Mouse (Mus musculus): Measurements from ENCODE around the gene Spint3. TPM values are rescaled to one million over a fixed set of nuclear protein-coding genes. Genes with fewer than 3 reads are reported as not detected.

The Spint3 gene
- polyA plus RNA-seq, 1 experiment: not detected

GRCm38 (mm10) chr2:164549963-164550894, 23.0 kb downstream of the Spint3 start:
- Histone ChIP-seq H3ac (ENCODE audit: control insufficient read depth, insufficient read length, low read depth) (no peak overlapping the region), H3K36me3 (ENCODE audit: control insufficient read depth, insufficient read depth) (no peaks in the 10 kb centered on the region), H3K79me2 (ENCODE audit: control insufficient read depth, insufficient read depth) (no peaks in the 10 kb centered on the region), H3K27me3 (ENCODE audit: control insufficient read depth, insufficient read depth, insufficient read length) (peaks cover 44% of the 10 kb centered on the region), H3K4me3 (ENCODE audit: insufficient read depth, poor library complexity, severe bottlenecking) (no peak overlapping the region), H3K79me3 (ENCODE audit: low read depth) (no peaks in the 10 kb centered on the region)
- TF ChIP-seq MAX (IDR thresholded peaks at IDR 0.05) (no peak), CTCF (IDR thresholded peaks at IDR 0.05; ENCODE audit: control insufficient read depth, insufficient read depth, insufficient read length) (no peak), USF1 (IDR thresholded peaks at IDR 0.05; ENCODE audit: low read depth) (no peak)

GRCm38 (mm10) chr2:164549338-164549737, 23.9 kb downstream of the Spint3 start:
- H3K79me3 ChIP-seq (ENCODE audit: low read depth): no peaks in the 10 kb centered on the region
- H3ac ChIP-seq (ENCODE audit: control insufficient read depth, insufficient read length, low read depth): no peak overlapping the region
- peak; percentile 13 for TF ChIP-seq CEBPB (IDR thresholded peaks at IDR 0.05; ENCODE audit: low read depth)
- TF ChIP-seq MYOD1 (IDR thresholded peaks at IDR 0.05; ENCODE audit: control insufficient read depth, insufficient read length, low read depth): no peak
- H3K4me3 ChIP-seq (ENCODE audit: insufficient read depth, poor library complexity, severe bottlenecking): no peak overlapping the region
- H3K36me3 ChIP-seq (ENCODE audit: control insufficient read depth, insufficient read depth): no peaks in the 10 kb centered on the region
- H3K27me3 ChIP-seq (ENCODE audit: control insufficient read depth, insufficient read depth, insufficient read length): peaks cover 44% of the 10 kb centered on the region
- no peaks in the 10 kb centered on the region for H3K79me2 ChIP-seq (ENCODE audit: control insufficient read depth, insufficient read depth)

DNA sequence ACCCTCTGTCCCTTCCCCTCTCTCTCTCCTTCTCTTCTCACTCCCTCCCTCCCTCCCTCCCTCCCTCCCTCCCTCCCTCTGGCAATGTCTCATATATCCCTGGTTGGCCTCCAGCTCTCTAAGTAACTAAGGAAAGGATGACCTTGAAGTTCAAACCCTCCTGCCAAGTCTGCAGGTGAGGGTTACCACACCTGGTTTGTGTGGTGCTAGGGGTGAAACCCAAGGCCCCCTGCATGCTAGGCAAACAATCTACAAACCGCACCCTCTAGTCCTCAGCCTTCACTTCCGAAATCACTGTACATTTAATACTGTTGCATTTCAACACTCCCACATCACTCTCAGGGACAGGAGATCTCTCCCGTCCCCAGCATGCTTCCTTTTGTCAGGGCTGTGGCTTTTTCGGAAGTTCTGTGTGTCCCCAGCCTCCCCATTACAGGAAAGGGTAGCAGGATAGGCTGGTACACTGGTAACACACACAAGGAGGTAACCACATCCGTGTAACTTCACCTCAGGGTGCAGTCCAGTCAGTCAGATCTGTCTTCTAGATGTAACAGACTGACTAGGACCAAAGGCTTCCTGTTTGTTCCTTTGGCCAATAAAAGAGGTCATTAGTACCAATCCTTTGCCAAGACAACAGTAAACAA, 28.7 kb downstream of the Spint3 start:
- no peaks in the 10 kb centered on the region for H3K79me3 ChIP-seq (ENCODE audit: low read depth)
- H3ac ChIP-seq (ENCODE audit: control insufficient read depth, insufficient read length, low read depth): no peak overlapping the region
- TF ChIP-seq FOSL1 (IDR thresholded peaks at IDR 0.05; ENCODE audit: insufficient read depth, low read length, poor library complexity, severe bottlenecking): no peak
- TF ChIP-seq CTCF (IDR thresholded peaks at IDR 0.05; ENCODE audit: control insufficient read depth, insufficient read depth, insufficient read length): no peak
- TF ChIP-seq MYOG (IDR thresholded peaks at IDR 0.05; ENCODE audit: control insufficient read depth, extremely low read depth, insufficient read length): no peak
- no peak for TF ChIP-seq CEBPB (IDR thresholded peaks at IDR 0.05; ENCODE audit: low read depth)
- no peak for TF ChIP-seq MAX (IDR thresholded peaks at IDR 0.05)
- TF ChIP-seq MYOD1 (IDR thresholded peaks at IDR 0.05; ENCODE audit: control insufficient read depth, insufficient read length, low read depth): no peak
- no peak for TF ChIP-seq USF1 (IDR thresholded peaks at IDR 0.05; ENCODE audit: low read depth)
- peaks cover 32% of the 10 kb centered on the region for H3K27me3 ChIP-seq (ENCODE audit: control insufficient read depth, insufficient read depth, insufficient read length)
- no peaks in the 10 kb centered on the region for H3K36me3 ChIP-seq (ENCODE audit: control insufficient read depth, insufficient read depth)
- H3K4me3 ChIP-seq (ENCODE audit: insufficient read depth, poor library complexity, severe bottlenecking): no peak overlapping the region
- H3K79me2 ChIP-seq (ENCODE audit: control insufficient read depth, insufficient read depth): no peaks in the 10 kb centered on the region

DNA sequence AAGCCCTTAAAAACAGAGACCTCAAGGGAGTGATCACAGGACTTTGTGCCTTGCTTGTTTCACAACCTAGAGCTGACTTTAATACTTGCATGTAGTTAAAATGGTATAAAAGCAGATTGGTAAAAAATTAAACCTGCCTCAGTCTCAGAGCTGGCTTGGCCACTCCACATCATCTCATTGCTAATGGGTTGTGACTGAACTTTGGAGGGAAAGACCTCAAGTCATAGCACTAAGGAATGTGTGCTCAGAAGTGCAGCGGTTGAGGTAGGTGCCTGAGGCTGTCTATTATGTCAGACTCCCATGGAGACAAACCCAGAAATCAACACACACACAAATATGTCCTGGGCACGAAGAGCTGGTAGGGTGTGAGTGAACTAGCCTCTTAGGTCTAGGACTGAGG, 29.5 kb downstream of the Spint3 start:
- no peaks in the 10 kb centered on the region for H3K36me3 ChIP-seq (ENCODE audit: control insufficient read depth, insufficient read depth)
- H3K4me3 ChIP-seq (ENCODE audit: insufficient read depth, poor library complexity, severe bottlenecking): no peak overlapping the region
- H3ac ChIP-seq (ENCODE audit: control insufficient read depth, insufficient read length, low read depth): no peak overlapping the region
- TF ChIP-seq MYOD1 (IDR thresholded peaks at IDR 0.05; ENCODE audit: control insufficient read depth, insufficient read length, low read depth) (no peak), MYOG (IDR thresholded peaks at IDR 0.05; ENCODE audit: control insufficient read depth, extremely low read depth, insufficient read length) (no peak), MAX (IDR thresholded peaks at IDR 0.05) (no peak), FOSL1 (IDR thresholded peaks at IDR 0.05; ENCODE audit: insufficient read depth, low read length, poor library complexity, severe bottlenecking) (no peak), CEBPB (IDR thresholded peaks at IDR 0.05; ENCODE audit: low read depth) (no peak), CTCF (IDR thresholded peaks at IDR 0.05; ENCODE audit: control insufficient read depth, insufficient read depth, insufficient read length) (no peak), USF1 (IDR thresholded peaks at IDR 0.05; ENCODE audit: low read depth) (no peak)
- H3K27me3 ChIP-seq (ENCODE audit: control insufficient read depth, insufficient read depth, insufficient read length): peaks cover 32% of the 10 kb centered on the region
- no peaks in the 10 kb centered on the region for H3K79me2 ChIP-seq (ENCODE audit: control insufficient read depth, insufficient read depth)
- H3K79me3 ChIP-seq (ENCODE audit: low read depth): no peaks in the 10 kb centered on the region

DNA sequence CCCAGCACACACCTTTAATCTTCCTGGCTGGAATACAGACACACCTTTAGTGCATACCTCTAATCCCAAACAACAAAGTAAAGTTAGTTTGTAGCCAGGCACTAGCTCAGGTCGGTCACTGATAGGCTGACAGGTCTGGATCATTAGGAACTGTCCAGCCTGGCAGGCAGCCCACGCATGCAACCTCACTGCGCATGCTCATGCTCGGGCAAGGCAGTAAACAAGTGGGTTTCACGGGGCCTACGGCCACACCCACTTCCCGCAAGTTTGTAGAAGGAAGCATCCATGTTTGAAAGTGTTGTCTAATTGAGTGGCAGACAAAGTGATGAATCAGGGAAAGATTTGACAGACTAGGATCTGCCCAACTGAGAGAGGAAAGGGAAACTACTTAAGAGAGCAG, 30.7 kb downstream of the Spint3 start:
- H3K27me3 ChIP-seq (ENCODE audit: control insufficient read depth, insufficient read depth, insufficient read length): peaks cover 36% of the 10 kb centered on the region
- H3K4me3 ChIP-seq (ENCODE audit: insufficient read depth, poor library complexity, severe bottlenecking): no peak overlapping the region
- H3K79me3 ChIP-seq (ENCODE audit: low read depth): no peaks in the 10 kb centered on the region
- H3ac ChIP-seq (ENCODE audit: control insufficient read depth, insufficient read length, low read depth): no peak overlapping the region
- no peaks in the 10 kb centered on the region for H3K79me2 ChIP-seq (ENCODE audit: control insufficient read depth, insufficient read depth)
- H3K36me3 ChIP-seq (ENCODE audit: control insufficient read depth, insufficient read depth): no peaks in the 10 kb centered on the region
- TF ChIP-seq FOSL1 (IDR thresholded peaks at IDR 0.05; ENCODE audit: insufficient read depth, low read length, poor library complexity, severe bottlenecking): no peak
- TF ChIP-seq MYOG (IDR thresholded peaks at IDR 0.05; ENCODE audit: control insufficient read depth, extremely low read depth, insufficient read length): no peak
- no peak for TF ChIP-seq MYOD1 (IDR thresholded peaks at IDR 0.05; ENCODE audit: control insufficient read depth, insufficient read length, low read depth)
- TF ChIP-seq CTCF (IDR thresholded peaks at IDR 0.05; ENCODE audit: control insufficient read depth, insufficient read depth, insufficient read length): no peak
- no peak for TF ChIP-seq CEBPB (IDR thresholded peaks at IDR 0.05; ENCODE audit: low read depth)
- no peak for TF ChIP-seq MAX (IDR thresholded peaks at IDR 0.05)
- no peak for TF ChIP-seq USF1 (IDR thresholded peaks at IDR 0.05; ENCODE audit: low read depth)
